Mouse (Mus musculus): ENCODE results near the gene Gfpt1. TPM values are rescaled to one million over a fixed set of nuclear protein-coding genes. Genes with fewer than 3 reads are reported as not detected.

Gene Gfpt1
- polyA plus RNA-seq, 1 experiment from 2014 or later, result 22.6 TPM

DNA sequence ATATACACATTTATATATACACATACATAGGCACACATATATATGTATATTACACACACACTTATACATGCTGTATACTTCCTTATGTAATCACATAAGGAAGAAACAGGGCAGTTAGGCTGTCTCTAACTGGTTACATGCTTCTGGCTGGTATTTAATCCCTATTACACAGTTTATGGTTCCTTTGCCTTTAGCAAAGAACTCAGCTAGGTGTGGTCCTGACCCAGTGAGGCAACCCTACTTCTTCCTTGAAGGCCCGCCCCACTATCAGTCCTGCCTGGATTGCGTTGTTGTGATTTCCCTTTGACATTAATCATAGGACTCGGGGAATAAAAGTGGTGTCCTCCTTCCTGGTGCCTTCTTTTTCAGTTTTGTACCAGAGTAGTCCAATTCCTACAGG is 8.3 kb upstream of the Gfpt1 start:
- Histone ChIP-seq H3K9ac (ENCODE audit: low read length) (no peak overlapping the region), H3K4me2 (ENCODE audit: low read length) (no peak overlapping the region), H3K27me3 (replicated peaks; ENCODE audit: control insufficient read depth, insufficient read depth, low read length) (no peaks in the 10 kb centered on the region), H3K4me3 (ENCODE audit: low read depth, low read length) (no peak overlapping the region), H3K36me3 (ENCODE audit: control insufficient read depth, insufficient read depth, low read length) (peaks cover 3% of the 10 kb centered on the region; the same call in 1 of the 2 replicates), H3K27ac (ENCODE audit: low read depth) (no peak overlapping the region), H3K9me3 (ENCODE audit: control insufficient read depth, low read length) (no peaks in the 10 kb centered on the region), H3K4me1 (replicated peaks; ENCODE audit: control insufficient read depth, insufficient read depth, low read length) (no peaks in the 10 kb centered on the region)
- DNase-seq (ENCODE audit: low spot score) (no peak), ATAC-seq (replicated peaks; ENCODE audit: low FRiP score, low TSS enrichment, low read depth) (no peak)
- 72% methylated on average over 3 of the region's 3 CpGs for WGBS

DNA sequence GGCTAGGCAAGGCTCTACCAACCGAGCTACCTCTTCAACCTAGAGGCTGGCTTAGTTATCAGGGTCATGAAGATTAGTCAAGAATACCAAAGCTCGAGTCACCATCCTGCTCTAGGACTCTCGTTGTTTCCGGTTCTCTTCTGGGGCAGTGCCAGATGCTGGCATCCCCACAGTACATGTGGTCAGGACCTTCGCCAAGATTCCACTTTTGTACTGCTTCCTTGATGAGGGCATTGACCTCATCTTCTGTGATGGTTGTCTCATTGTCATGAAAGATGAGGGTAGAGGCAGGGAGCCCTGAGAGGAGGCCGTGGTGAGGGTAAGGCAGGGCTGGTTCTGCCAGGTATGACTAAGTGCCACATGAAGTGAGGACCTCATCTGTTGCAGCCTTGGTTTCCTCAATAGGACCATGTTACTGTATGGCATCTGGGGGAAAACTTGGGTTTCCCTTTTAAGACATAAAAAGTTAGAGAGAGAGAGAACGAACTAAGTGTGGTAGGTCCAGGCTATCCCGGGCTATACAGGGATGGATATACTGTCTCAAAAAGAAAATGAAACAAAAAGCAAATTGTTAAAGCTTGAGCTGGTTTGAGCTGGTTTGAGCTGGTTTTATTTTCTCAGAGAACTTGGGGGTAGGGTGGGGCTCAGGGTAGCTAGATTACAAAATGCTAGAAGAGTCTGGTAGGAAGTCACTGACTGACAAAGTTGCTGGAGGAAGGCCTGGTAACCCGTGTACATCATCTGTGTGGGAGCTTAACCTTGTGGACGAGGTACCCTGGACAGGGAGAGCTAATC is 4.6 kb upstream of the Gfpt1 start:
- WGBS, result 86% methylated on average over 10 of the region's 10 CpGs

DNA sequence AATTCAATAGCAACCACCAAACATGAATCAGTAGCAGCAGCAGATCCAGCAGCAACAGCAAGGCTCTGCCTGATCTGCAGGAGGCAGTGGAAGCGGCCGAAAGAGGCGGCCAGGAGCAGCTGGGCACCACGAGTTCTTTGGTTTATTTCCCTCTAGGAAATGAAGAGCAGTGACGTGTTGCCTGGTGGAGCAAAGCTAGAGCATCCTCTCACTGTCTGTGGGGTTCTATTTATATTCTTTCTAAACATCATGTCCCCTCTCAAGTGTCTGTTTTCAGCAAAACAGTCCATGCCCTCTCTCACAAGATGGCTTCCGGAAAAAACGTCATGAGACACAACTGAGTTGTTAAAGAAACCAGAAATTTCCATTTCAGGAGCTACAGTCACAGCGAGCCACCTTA is 3.5 kb upstream of the Gfpt1 start:
- H3K4me3 ChIP-seq (ENCODE audit: low read depth, low read length), result no peak overlapping the region
- no peaks in the 10 kb centered on the region for H3K9me3 ChIP-seq (ENCODE audit: control insufficient read depth, low read length)
- DNase-seq (ENCODE audit: low spot score) (no peak), ATAC-seq (replicated peaks; ENCODE audit: low FRiP score, low TSS enrichment, low read depth) (no peak)
- H3K27ac ChIP-seq (ENCODE audit: low read depth), result no peak overlapping the region
- 56% methylated on average over 8 of the region's 8 CpGs for WGBS
- H3K36me3 ChIP-seq (ENCODE audit: control insufficient read depth, insufficient read depth, low read length), result no peaks in the 10 kb centered on the region
- H3K4me1 ChIP-seq (replicated peaks; ENCODE audit: control insufficient read depth, insufficient read depth, low read length), result peaks cover 8% of the 10 kb centered on the region
- H3K4me2 ChIP-seq (ENCODE audit: low read length), result no peak overlapping the region
- H3K27me3 ChIP-seq (replicated peaks; ENCODE audit: control insufficient read depth, insufficient read depth, low read length), result no peaks in the 10 kb centered on the region
- no peak overlapping the region for H3K9ac ChIP-seq (ENCODE audit: low read length)

More for the DNA sequence above, 4.6 kb upstream of the Gfpt1 start:
- Histone ChIP-seq H3K9me3 (ENCODE audit: control insufficient read depth, low read length) (no peaks in the 10 kb centered on the region), H3K27me3 (replicated peaks; ENCODE audit: control insufficient read depth, insufficient read depth, low read length) (no peaks in the 10 kb centered on the region), H3K27ac (ENCODE audit: low read depth) (no peak overlapping the region), H3K9ac (ENCODE audit: low read length) (no peak overlapping the region), H3K36me3 (ENCODE audit: control insufficient read depth, insufficient read depth, low read length) (no peaks in the 10 kb centered on the region), H3K4me1 (replicated peaks; ENCODE audit: control insufficient read depth, insufficient read depth, low read length) (no peaks in the 10 kb centered on the region), H3K4me2 (ENCODE audit: low read length) (no peak overlapping the region), H3K4me3 (ENCODE audit: low read depth, low read length) (no peak overlapping the region)
- DNase-seq (ENCODE audit: low spot score), result no peak
- ATAC-seq (replicated peaks; ENCODE audit: low FRiP score, low TSS enrichment, low read depth), result no peak

GRCm38 (mm10) chr6:87040971-87041370 is 1.7 kb upstream of the Gfpt1 start:
- H3K9ac ChIP-seq (ENCODE audit: low read length), result no peak overlapping the region
- DNase-seq (ENCODE audit: low spot score), result no peak
- no peaks in the 10 kb centered on the region for H3K27me3 ChIP-seq (replicated peaks; ENCODE audit: control insufficient read depth, insufficient read depth, low read length)
- no peaks in the 10 kb centered on the region for H3K9me3 ChIP-seq (ENCODE audit: control insufficient read depth, low read length)
- H3K36me3 ChIP-seq (ENCODE audit: control insufficient read depth, insufficient read depth, low read length), result no peaks in the 10 kb centered on the region
- WGBS, result 83% methylated on average over 4 of the region's 4 CpGs
- no peak for ATAC-seq (replicated peaks; ENCODE audit: low FRiP score, low TSS enrichment, low read depth)
- H3K27ac ChIP-seq (ENCODE audit: low read depth), result peak overlapping the region; percentile 97; the same call in 1 of the 2 replicates
- H3K4me2 ChIP-seq (ENCODE audit: low read length), result no peak overlapping the region
- H3K4me3 ChIP-seq (ENCODE audit: low read depth, low read length), result no peak overlapping the region
- H3K4me1 ChIP-seq (replicated peaks; ENCODE audit: control insufficient read depth, insufficient read depth, low read length), result peaks cover 16% of the 10 kb centered on the region

DNA sequence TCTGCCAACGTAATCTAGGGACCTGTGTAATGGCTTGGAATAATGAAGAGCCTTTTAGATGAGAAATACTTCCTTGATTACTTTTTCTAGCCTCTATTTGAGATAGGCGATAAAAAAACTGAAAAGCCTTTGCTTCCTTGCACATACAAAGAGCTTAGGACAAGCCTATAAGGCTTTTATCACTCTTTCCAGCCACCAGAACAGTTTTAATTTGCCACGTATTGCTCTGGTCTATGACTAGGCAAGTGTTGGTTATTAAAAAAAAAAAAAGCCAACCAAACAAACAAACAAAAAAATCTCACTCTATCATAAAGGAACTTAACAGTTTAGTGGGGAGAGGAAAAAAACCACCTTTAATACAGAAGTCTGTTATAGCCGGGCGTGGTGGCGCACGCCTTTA is 1.2 kb upstream of the Gfpt1 start:
- no peak for ATAC-seq (replicated peaks; ENCODE audit: low FRiP score, low TSS enrichment, low read depth)
- Histone ChIP-seq H3K36me3 (ENCODE audit: control insufficient read depth, insufficient read depth, low read length) (no peaks in the 10 kb centered on the region), H3K9ac (ENCODE audit: low read length) (no peak overlapping the region), H3K9me3 (ENCODE audit: control insufficient read depth, low read length) (no peaks in the 10 kb centered on the region), H3K4me1 (replicated peaks; ENCODE audit: control insufficient read depth, insufficient read depth, low read length) (peaks cover 16% of the 10 kb centered on the region), H3K4me3 (ENCODE audit: low read depth, low read length) (no peak overlapping the region), H3K27me3 (replicated peaks; ENCODE audit: control insufficient read depth, insufficient read depth, low read length) (no peaks in the 10 kb centered on the region), H3K27ac (ENCODE audit: low read depth) (peak overlapping the region; percentile 97), H3K4me2 (ENCODE audit: low read length) (peak overlapping the region; percentile 68)
- WGBS, result 89% methylated on average over 7 of the region's 7 CpGs
- DNase-seq (ENCODE audit: low spot score), result no peak

DNA sequence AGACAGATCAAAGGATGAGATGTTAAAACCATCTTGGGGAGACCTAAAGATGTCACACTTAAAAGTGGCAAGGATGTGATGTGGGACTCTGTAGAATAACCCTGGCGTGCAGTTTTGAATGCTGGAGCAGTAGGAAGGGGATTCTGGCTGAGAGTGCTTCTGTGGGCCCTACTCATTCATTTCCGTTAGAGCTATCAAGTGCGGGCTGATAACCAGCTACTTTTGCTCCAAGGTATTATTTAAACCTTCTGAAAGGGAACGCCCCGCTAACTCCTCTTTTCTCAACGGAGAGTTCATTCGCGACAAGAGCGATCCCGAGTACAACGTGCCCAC is 676 bp upstream of the Gfpt1 start:
- WGBS, result 0% methylated on average over 11 of the region's 11 CpGs
- Histone ChIP-seq H3K27me3 (replicated peaks; ENCODE audit: control insufficient read depth, insufficient read depth, low read length) (no peaks in the 10 kb centered on the region), H3K27ac (ENCODE audit: low read depth) (peak overlapping the region; percentile 97), H3K9ac (ENCODE audit: low read length) (peak overlapping the region; percentile 86), H3K4me2 (ENCODE audit: low read length) (peak overlapping the region; percentile 68), H3K9me3 (ENCODE audit: control insufficient read depth, low read length) (no peaks in the 10 kb centered on the region), H3K4me1 (replicated peaks; ENCODE audit: control insufficient read depth, insufficient read depth, low read length) (peaks cover 16% of the 10 kb centered on the region), H3K4me3 (ENCODE audit: low read depth, low read length) (peak overlapping the region; percentile 90), H3K36me3 (ENCODE audit: control insufficient read depth, insufficient read depth, low read length) (no peaks in the 10 kb centered on the region)
- DNase-seq (ENCODE audit: low spot score), result no peak
- peak; percentile 15; the same call in 1 of the 2 replicates for ATAC-seq (replicated peaks; ENCODE audit: low FRiP score, low TSS enrichment, low read depth)

DNA sequence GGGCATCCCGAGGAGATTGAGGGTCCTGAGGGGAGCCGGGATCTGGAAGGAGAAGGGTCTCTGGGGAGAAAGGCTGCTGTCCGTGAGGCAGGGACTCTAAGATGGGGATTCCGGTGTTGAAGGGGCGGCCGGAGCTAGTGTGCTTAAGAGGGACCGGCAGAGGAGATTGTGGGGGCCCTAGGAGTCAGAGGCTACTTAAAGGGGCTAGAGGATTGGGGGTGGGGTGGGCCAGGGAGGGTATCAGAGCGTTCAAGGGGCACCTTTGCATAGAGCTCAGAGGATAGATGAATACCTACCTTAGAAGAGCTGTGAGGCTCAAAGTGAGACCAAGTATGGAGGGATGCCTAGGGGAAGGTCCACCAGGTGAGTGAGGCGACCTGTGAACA is 478 bp downstream of the Gfpt1 start:
- DNase-seq (ENCODE audit: low spot score) (peak; percentile 64), ATAC-seq (replicated peaks; ENCODE audit: low FRiP score, low TSS enrichment, low read depth) (peak; percentile 9)
- Histone ChIP-seq H3K27me3 (replicated peaks; ENCODE audit: control insufficient read depth, insufficient read depth, low read length) (no peaks in the 10 kb centered on the region), H3K27ac (ENCODE audit: low read depth) (peak overlapping the region; percentile 97), H3K4me1 (replicated peaks; ENCODE audit: control insufficient read depth, insufficient read depth, low read length) (peaks cover 16% of the 10 kb centered on the region), H3K36me3 (ENCODE audit: control insufficient read depth, insufficient read depth, low read length) (peaks cover 9% of the 10 kb centered on the region), H3K9me3 (ENCODE audit: control insufficient read depth, low read length) (no peaks in the 10 kb centered on the region), H3K4me3 (ENCODE audit: low read depth, low read length) (peak overlapping the region; percentile 90), H3K9ac (ENCODE audit: low read length) (peak overlapping the region; percentile 86), H3K4me2 (ENCODE audit: low read length) (peak overlapping the region; percentile 71)
- 1% methylated on average over 9 of the region's 9 CpGs for WGBS

DNA sequence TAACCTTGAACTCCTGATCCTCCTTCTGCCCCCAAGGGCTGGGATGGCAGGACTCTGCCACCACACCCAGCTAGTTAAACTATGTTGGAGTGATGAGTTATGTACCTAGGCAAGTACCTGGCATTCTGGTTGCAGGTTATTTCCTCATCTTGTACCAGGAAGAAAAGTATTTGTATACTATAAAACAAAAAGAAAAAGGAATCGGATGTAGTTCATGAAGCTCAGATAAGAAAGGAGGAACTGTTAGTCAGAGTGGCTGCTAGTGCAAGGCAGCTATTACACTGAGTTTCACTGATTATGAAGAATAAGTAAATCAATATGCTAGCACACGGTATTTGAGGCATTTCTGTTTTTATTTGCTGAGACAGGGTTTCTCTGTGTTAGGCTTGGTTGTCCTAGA is 2.2 kb downstream of the Gfpt1 start:
- Histone ChIP-seq H3K4me1 (replicated peaks; ENCODE audit: control insufficient read depth, insufficient read depth, low read length) (peaks cover 16% of the 10 kb centered on the region), H3K9me3 (ENCODE audit: control insufficient read depth, low read length) (no peaks in the 10 kb centered on the region), H3K4me3 (ENCODE audit: low read depth, low read length) (no peak overlapping the region), H3K27ac (ENCODE audit: low read depth) (no peak overlapping the region), H3K4me2 (ENCODE audit: low read length) (0 out of 2 replicates have a peak overlapping the region, but pooled peaks have one; percentile 8), H3K9ac (ENCODE audit: low read length) (no peak overlapping the region), H3K36me3 (ENCODE audit: control insufficient read depth, insufficient read depth, low read length) (peaks cover 16% of the 10 kb centered on the region), H3K27me3 (replicated peaks; ENCODE audit: control insufficient read depth, insufficient read depth, low read length) (no peaks in the 10 kb centered on the region)
- ATAC-seq (replicated peaks; ENCODE audit: low FRiP score, low TSS enrichment, low read depth) (no peak), DNase-seq (ENCODE audit: low spot score) (no peak)
- WGBS, result 84% methylated on average over 2 of the region's 2 CpGs

DNA sequence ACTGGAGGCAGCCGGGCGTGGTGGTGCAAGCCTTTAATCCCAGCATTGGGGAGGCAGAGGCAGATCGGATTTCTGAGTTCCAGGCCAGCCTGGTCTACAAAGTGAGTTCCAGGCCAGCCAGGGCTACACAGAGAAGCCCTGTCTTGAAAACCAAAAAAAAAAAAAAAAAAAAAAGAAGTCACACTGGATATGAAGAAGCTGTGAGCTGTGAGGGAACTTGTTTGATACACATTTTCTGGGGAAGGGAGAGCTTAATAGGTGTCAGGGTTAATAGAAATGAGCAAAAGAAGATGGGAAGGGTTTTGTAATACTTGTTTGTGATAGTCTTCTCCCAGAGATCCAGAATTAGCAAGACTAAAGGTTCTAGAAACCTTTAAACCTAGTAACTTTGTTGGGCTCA is 2.9 kb downstream of the Gfpt1 start:
- no peak for DNase-seq (ENCODE audit: low spot score)
- no peak overlapping the region for H3K9ac ChIP-seq (ENCODE audit: low read length)
- no peak for ATAC-seq (replicated peaks; ENCODE audit: low FRiP score, low TSS enrichment, low read depth)
- H3K36me3 ChIP-seq (ENCODE audit: control insufficient read depth, insufficient read depth, low read length), result peaks cover 16% of the 10 kb centered on the region
- peaks cover 16% of the 10 kb centered on the region for H3K4me1 ChIP-seq (replicated peaks; ENCODE audit: control insufficient read depth, insufficient read depth, low read length)
- H3K27me3 ChIP-seq (replicated peaks; ENCODE audit: control insufficient read depth, insufficient read depth, low read length), result no peaks in the 10 kb centered on the region
- H3K27ac ChIP-seq (ENCODE audit: low read depth), result no peak overlapping the region
- H3K4me2 ChIP-seq (ENCODE audit: low read length), result no peak overlapping the region
- no peak overlapping the region for H3K4me3 ChIP-seq (ENCODE audit: low read depth, low read length)
- WGBS, result 79% methylated on average over 3 of the region's 3 CpGs
- H3K9me3 ChIP-seq (ENCODE audit: control insufficient read depth, low read length), result no peaks in the 10 kb centered on the region

All from intestine, embryonic 14.5 days (tissue).